25 mouse cellular contexts compared by ENCODE assay signal in the genomic region with DNA sequence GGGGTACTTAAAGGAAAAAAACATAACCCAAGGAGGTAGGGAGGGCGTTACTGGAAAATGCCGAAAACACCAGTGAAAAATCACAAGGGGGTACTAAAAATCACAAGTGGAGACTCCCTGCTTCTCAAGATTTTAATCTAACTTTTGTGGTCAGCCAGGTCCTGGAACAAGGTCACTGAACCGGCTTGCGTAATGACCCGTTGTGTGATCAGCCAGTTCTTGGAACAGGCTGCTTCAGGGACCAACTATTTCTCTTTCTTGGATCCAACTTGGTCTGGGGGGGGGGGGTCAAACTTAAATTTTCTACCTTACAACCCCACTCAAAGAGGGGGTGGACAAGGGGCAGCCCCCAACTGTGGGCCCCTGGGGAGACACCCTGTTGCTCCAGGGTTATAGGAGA. TPM values are rescaled to one million over a fixed set of nuclear protein-coding genes. Genes with fewer than 3 reads are reported as not detected.
"Had no signal": no experiment of that assay in that cellular context is flagged by ENCODE, and none has a peak within 500 bp of the region (broad histone marks: within the 10 kb centered on the region; RNA-seq: fewer than 3 reads in every experiment).

No protein-coding gene starts in this region.

RNA-seq across cellular contexts. Expression of a gene that starts 11.9 kb away (rescaled TPM):
- total RNA-seq: layer of hippocampus, adult 2 months; layer of hippocampus, postnatal 25 days; left cerebral cortex, adult 18-20 months; left cerebral cortex, postnatal 25 days; megakaryocyte progenitor cell, adult 5-6 weeks; megakaryocyte-erythroid progenitor cell, adult 5-6 weeks; midbrain, postnatal 0 days had no signal
- polyA plus RNA-seq: intestine, embryonic 16.5 days; large intestine, adult 2 months; limb, embryonic 10.5 days; limb, embryonic 13.5 days; liver, embryonic 13.5 days; liver, embryonic 16.5 days; lung, embryonic 14.5 days; lung, postnatal 0 days; midbrain, embryonic 11.5 days; midbrain, embryonic 14.5 days; midbrain, postnatal 0 days; neural tube, embryonic 11.5 days; neural tube, embryonic 14.5 days; small intestine, adult 2 months; spleen, adult 2 months; stomach, embryonic 16.5 days; testis, adult 2 months; urinary bladder, adult 2 months had no signal

RNA-seq across cellular contexts. Expression of a gene that starts 28.5 kb away (rescaled TPM):
- total RNA-seq: layer of hippocampus, adult 2 months; layer of hippocampus, postnatal 25 days; left cerebral cortex, adult 18-20 months; left cerebral cortex, postnatal 25 days; megakaryocyte progenitor cell, adult 5-6 weeks; megakaryocyte-erythroid progenitor cell, adult 5-6 weeks; midbrain, postnatal 0 days had no signal
- polyA plus RNA-seq: limb, embryonic 10.5 days; limb, embryonic 13.5 days; liver, embryonic 13.5 days; lung, embryonic 14.5 days; lung, postnatal 0 days; midbrain, embryonic 11.5 days; midbrain, embryonic 14.5 days; midbrain, postnatal 0 days; neural tube, embryonic 11.5 days; neural tube, embryonic 14.5 days; urinary bladder, adult 2 months had no signal

RNA-seq across cellular contexts. Expression of a gene that starts 36.8 kb away (rescaled TPM):
- total RNA-seq: megakaryocyte progenitor cell, adult 5-6 weeks; megakaryocyte-erythroid progenitor cell, adult 5-6 weeks; midbrain, postnatal 0 days had no signal
- polyA plus RNA-seq: intestine, embryonic 16.5 days; limb, embryonic 10.5 days; limb, embryonic 13.5 days; liver, embryonic 13.5 days; lung, embryonic 14.5 days; lung, postnatal 0 days; midbrain, embryonic 11.5 days; midbrain, postnatal 0 days; neural tube, embryonic 11.5 days; neural tube, embryonic 14.5 days; stomach, embryonic 16.5 days; urinary bladder, adult 2 months had no signal

RNA-seq across cellular contexts. Expression of a gene that starts 50.8 kb away (rescaled TPM):
- total RNA-seq: layer of hippocampus, adult 2 months; layer of hippocampus, postnatal 25 days; left cerebral cortex, adult 18-20 months; left cerebral cortex, postnatal 25 days; megakaryocyte progenitor cell, adult 5-6 weeks; megakaryocyte-erythroid progenitor cell, adult 5-6 weeks; midbrain, postnatal 0 days had no signal
- polyA plus RNA-seq: kidney, embryonic 15.5 days; limb, embryonic 10.5 days; limb, embryonic 13.5 days; lung, embryonic 14.5 days; lung, postnatal 0 days; midbrain, embryonic 11.5 days; midbrain, embryonic 14.5 days; midbrain, postnatal 0 days; neural tube, embryonic 11.5 days; neural tube, embryonic 14.5 days; testis, adult 2 months; urinary bladder, adult 2 months had no signal
